Mouse (Mus musculus) cortical plate, adult 2 months (tissue): ENCODE measurements around the gene Itgb1.

ENCODE experiments used
- CTCF ChIP-seq: fragments of 200-500 bp; IDR thresholded peaks from 2 replicates; pipeline ENCODE4 v1.5.1; 2011; ENCODE audit warnings: mild to moderate bottlenecking, control low read depth, low read length; ENCODE audit not compliant: insufficient read depth; ENCODE audit errors: extremely low read depth
- POLR2A ChIP-seq: fragments of 200-500 bp; IDR thresholded peaks from 2 replicates; pipeline ENCODE4 v1.6.1; 2011; ENCODE audit warnings: mild to moderate bottlenecking, low read length, control low read depth; ENCODE audit not compliant: insufficient read depth; ENCODE audit errors: extremely low read depth

- TF ChIP-seq POLR2A (no peak), CTCF (no peak)
Measured at GRCm38 (mm10) chr8:128696701-128697397, 11.4 kb downstream of the Itgb1 start.
